Mouse (Mus musculus): ENCODE data around the gene Gm38392. TPM values are rescaled to one million over a fixed set of nuclear protein-coding genes. Genes with fewer than 3 reads are reported as not detected.
"Not testable (repeated sequence)": the region's sequence is repeated elsewhere in the genome, so short reads cannot be mapped to it uniquely, and the experiment has no call there.

Gm38392 gene
- polyA plus RNA-seq, 1 experiment from 2014 or later, result not detected

DNA sequence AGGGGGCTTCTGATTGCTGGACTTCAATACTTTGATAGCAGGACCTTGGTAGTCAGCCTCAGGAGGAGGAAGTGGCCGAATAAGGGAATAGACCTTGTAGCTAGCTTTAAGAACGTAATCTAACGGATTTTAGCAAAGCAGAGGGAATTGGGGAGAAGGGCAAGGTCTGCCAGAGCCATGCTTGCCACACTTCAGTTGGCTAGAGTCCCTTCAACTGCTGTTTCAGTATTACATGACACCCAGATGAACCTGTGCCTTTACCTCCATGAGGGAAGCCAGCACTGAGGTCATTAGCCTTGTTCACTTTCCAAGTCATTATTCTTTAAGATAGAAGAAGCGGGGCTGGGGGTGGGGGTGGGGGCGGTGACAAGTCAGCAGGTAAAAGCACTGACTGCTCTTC, 18.0 kb downstream of the Gm38392 start:
- H3K4me2 ChIP-seq (ENCODE audit: low read depth), result no peak overlapping the region
- H3K36me3 ChIP-seq (ENCODE audit: control insufficient read depth, insufficient read depth, low read length), result no peaks in the 10 kb centered on the region
- no peak overlapping the region for H3K9ac ChIP-seq (ENCODE audit: low read length)
- H3K27me3 ChIP-seq (ENCODE audit: control insufficient read depth, insufficient read depth, low read length), result no peaks in the 10 kb centered on the region
- WGBS, result 89% methylated on average over 5 of the region's 5 CpGs
- no peak for DNase-seq (ENCODE audit: low spot score)
- H3K27ac ChIP-seq (ENCODE audit: low read depth, low read length), result no peak overlapping the region
- no peaks in the 10 kb centered on the region for H3K4me1 ChIP-seq (ENCODE audit: control insufficient read depth, insufficient read depth, low read length)
- no peak for ATAC-seq (ENCODE audit: insufficient read depth, low FRiP score, low TSS enrichment)
- no peak overlapping the region for H3K4me3 ChIP-seq (ENCODE audit: low read depth, low read length)
- no peaks in the 10 kb centered on the region for H3K9me3 ChIP-seq (ENCODE audit: control insufficient read depth, low read length)

DNA sequence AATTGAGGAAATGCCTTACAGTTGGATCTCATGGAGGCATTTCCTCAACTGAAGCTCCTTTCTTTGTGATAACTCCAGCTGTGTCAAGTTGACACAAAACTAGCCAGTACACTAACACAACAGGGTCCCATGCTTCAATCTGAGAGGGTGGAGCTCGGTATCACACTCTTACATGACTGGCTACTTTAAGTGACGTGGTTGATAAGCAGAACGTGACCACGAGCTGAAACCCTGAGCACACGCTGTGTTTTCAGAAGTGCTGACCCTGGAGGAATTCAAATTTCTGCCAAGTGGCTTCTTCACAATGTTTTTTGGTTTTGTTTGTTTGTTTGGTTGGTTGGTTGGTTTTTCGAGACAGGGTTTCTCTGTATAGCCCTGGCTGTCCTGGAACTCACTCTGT, 19.0 kb downstream of the Gm38392 start:
- not testable (repeated sequence) for DNase-seq (ENCODE audit: low spot score); H3K4me2 ChIP-seq (ENCODE audit: low read depth); H3K9me3 ChIP-seq (ENCODE audit: control insufficient read depth, low read length); H3K36me3 ChIP-seq (ENCODE audit: control insufficient read depth, insufficient read depth, low read length); H3K9ac ChIP-seq (ENCODE audit: low read length); ATAC-seq (ENCODE audit: insufficient read depth, low FRiP score, low TSS enrichment); H3K27me3 ChIP-seq (ENCODE audit: control insufficient read depth, insufficient read depth, low read length); H3K4me1 ChIP-seq (ENCODE audit: control insufficient read depth, insufficient read depth, low read length); H3K27ac ChIP-seq (ENCODE audit: low read depth, low read length); H3K4me3 ChIP-seq (ENCODE audit: low read depth, low read length)
- 87% methylated on average over 6 of the region's 6 CpGs for WGBS

DNA sequence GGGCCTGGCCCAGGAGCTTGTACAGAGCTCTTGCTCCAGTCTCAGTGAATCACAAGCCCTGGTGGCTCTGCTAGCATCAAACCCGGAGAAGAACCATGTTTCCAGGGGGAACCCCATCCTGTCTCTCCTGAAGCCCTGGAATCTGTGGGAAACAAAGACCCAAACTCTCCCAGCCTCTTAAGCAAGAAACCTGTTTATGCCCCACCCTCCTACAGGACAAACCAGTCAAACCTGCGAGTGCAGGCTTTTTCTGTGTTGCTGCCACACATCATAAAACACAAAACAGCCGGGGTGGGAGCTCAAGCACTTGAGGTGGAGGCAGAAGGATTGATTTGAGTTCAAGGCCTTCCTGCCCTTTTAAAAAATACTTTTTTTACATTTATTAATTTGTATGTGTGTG, 24.7 kb downstream of the Gm38392 start:
- DNase-seq (ENCODE audit: low spot score) (no peak), ATAC-seq (ENCODE audit: insufficient read depth, low FRiP score, low TSS enrichment) (no peak)
- H3K4me2 ChIP-seq (ENCODE audit: low read depth), result no peak overlapping the region
- 77% methylated on average over 3 of the region's 3 CpGs for WGBS
- H3K4me3 ChIP-seq (ENCODE audit: low read depth, low read length), result no peak overlapping the region
- H3K36me3 ChIP-seq (ENCODE audit: control insufficient read depth, insufficient read depth, low read length), result no peaks in the 10 kb centered on the region
- H3K27me3 ChIP-seq (ENCODE audit: control insufficient read depth, insufficient read depth, low read length), result no peaks in the 10 kb centered on the region
- H3K27ac ChIP-seq (ENCODE audit: low read depth, low read length), result no peak overlapping the region
- no peaks in the 10 kb centered on the region for H3K9me3 ChIP-seq (ENCODE audit: control insufficient read depth, low read length)
- no peaks in the 10 kb centered on the region for H3K4me1 ChIP-seq (ENCODE audit: control insufficient read depth, insufficient read depth, low read length)
- H3K9ac ChIP-seq (ENCODE audit: low read length), result no peak overlapping the region

DNA sequence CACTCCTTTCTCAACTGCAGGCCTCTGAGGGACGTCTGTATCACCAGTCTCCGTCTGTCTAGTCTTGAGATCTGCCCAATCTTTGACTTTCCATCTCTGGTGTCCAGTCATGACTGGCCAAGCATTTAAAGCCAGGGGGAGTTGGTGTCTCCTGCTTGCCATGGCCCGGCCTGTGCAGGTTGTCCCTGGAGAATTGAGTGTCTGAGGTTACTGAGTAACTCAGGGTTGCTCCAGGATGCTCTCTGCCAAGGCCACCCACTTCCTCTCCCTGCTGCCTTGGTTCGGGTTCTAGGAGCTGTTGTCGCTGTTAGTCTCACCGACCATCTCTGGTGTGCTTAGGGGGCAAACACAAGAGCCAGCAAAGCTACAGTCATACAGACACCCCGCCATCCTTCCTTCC, 30.6 kb downstream of the Gm38392 start:
- Histone ChIP-seq H3K9ac (ENCODE audit: low read length) (no peak overlapping the region), H3K27me3 (ENCODE audit: control insufficient read depth, insufficient read depth, low read length) (peaks cover 16% of the 10 kb centered on the region; the same call in 1 of the 2 replicates), H3K9me3 (ENCODE audit: control insufficient read depth, low read length) (no peaks in the 10 kb centered on the region), H3K4me3 (ENCODE audit: low read depth, low read length) (no peak overlapping the region), H3K4me2 (ENCODE audit: low read depth) (no peak overlapping the region), H3K27ac (ENCODE audit: low read depth, low read length) (no peak overlapping the region), H3K4me1 (ENCODE audit: control insufficient read depth, insufficient read depth, low read length) (peaks cover 5% of the 10 kb centered on the region), H3K36me3 (ENCODE audit: control insufficient read depth, insufficient read depth, low read length) (no peaks in the 10 kb centered on the region)
- DNase-seq (ENCODE audit: low spot score), result no peak
- WGBS, result 73% methylated on average over 7 of the region's 7 CpGs
- ATAC-seq (ENCODE audit: insufficient read depth, low FRiP score, low TSS enrichment), result no peak

DNA sequence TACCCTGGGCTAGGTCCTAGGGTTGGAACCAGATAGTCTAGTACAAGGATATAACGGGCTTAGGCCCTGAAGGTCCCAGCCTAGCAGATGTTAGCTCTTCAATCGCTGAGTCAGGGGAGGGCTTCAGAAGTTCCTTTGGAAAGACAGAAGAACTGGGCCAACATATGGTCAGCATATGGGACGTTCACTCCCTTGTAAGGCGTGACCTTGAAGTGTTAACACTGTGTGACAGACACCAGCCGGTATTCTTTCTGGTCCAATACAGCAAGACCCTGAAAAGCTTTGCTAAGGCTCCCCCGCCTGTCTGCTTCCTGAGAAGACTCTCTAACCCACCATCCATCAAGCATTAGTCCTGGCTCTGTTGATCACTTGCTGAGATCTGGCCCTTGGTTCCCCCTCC, 31.1 kb downstream of the Gm38392 start:
- ATAC-seq (ENCODE audit: insufficient read depth, low FRiP score, low TSS enrichment) (no peak), DNase-seq (ENCODE audit: low spot score) (no peak)
- WGBS, result 50% methylated on average over 6 of the region's 6 CpGs
- Histone ChIP-seq H3K9ac (ENCODE audit: low read length) (no peak overlapping the region), H3K4me2 (ENCODE audit: low read depth) (no peak overlapping the region), H3K4me1 (ENCODE audit: control insufficient read depth, insufficient read depth, low read length) (peaks cover 5% of the 10 kb centered on the region), H3K9me3 (ENCODE audit: control insufficient read depth, low read length) (no peaks in the 10 kb centered on the region), H3K4me3 (ENCODE audit: low read depth, low read length) (no peak overlapping the region), H3K36me3 (ENCODE audit: control insufficient read depth, insufficient read depth, low read length) (no peaks in the 10 kb centered on the region), H3K27me3 (ENCODE audit: control insufficient read depth, insufficient read depth, low read length) (peaks cover 16% of the 10 kb centered on the region; the same call in 1 of the 2 replicates), H3K27ac (ENCODE audit: low read depth, low read length) (no peak overlapping the region)

DNA sequence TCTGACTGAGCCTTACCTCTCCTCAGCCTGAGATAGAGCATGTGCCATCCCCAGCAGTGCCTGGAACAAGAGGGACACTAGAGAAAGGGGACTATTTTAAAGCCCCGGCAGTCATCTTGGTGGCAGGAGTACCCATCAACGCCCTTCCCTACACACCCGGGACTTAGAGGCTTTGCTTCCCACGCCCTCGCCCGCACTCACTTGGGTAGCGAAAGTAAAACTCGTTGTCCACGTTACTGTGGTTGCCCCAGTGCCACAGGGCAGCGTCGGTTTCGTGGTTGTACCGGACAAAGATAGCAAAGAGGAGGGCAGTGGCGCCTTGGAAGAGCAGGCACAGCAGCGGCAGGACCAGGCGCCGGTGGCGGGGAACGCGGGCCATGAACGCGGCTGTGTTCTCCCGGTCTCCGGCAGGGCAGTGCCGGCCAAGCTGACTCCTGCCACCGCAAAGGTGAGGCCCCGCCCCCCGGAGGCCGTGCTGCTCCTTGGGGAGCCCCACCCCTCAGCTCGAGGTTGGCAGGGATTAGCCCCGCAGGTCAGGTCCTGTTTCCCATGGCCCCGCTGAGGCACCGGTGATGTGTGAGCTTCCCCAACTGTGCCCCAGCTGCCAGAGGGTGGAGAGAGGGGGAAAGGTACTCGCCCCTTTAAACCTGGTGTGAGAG, 32.6 kb downstream of the Gm38392 start, which contains the start of gene Rhbg:
Gene Rhbg, minus strand, starts transcription at position 442 of the 659 bp plus-strand sequence.
- DNase-seq (ENCODE audit: low spot score) (peak; percentile 32), ATAC-seq (ENCODE audit: insufficient read depth, low FRiP score, low TSS enrichment) (no peak)
- H3K27ac ChIP-seq (ENCODE audit: low read depth, low read length), result no peak within 1 kb of the TSS
- no peaks in the 10 kb centered on the region for H3K36me3 ChIP-seq (ENCODE audit: control insufficient read depth, insufficient read depth, low read length)
- no peaks in the 10 kb centered on the region for H3K9me3 ChIP-seq (ENCODE audit: control insufficient read depth, low read length)
- WGBS, result 4% methylated on average over 34 of the region's 34 CpGs
- H3K4me1 ChIP-seq (ENCODE audit: control insufficient read depth, insufficient read depth, low read length), result peaks cover 5% of the 10 kb centered on the region
- peaks cover 16% of the 10 kb centered on the region; the same call in 1 of the 2 replicates for H3K27me3 ChIP-seq (ENCODE audit: control insufficient read depth, insufficient read depth, low read length)
- peak within 1 kb of the TSS; percentile 57 for H3K4me2 ChIP-seq (ENCODE audit: low read depth)
- H3K4me3 ChIP-seq (ENCODE audit: low read depth, low read length), result peak within 1 kb of the TSS; percentile 29
- peak within 1 kb of the TSS; percentile 50 for H3K9ac ChIP-seq (ENCODE audit: low read length)

DNA sequence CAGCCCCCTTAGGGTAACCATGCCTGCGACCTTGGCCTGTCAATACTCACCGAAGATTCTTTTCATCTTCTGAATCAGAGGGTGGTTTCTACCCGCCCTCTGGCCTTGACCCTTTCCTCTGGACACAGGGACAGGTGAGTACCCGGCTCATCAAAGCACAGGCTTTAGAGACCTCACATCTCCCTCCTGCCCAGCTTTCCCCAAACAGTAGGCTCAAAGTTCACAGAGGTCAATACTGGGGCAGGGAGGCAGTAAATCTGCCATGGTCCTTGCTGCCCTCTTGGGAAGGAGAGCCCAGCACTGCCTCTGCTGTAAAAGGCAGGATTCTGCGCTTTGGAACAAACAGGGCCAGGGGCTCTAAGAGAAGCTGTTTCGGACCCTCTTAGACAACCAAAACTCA, 34.3 kb downstream of the Gm38392 start:
- DNase-seq (ENCODE audit: low spot score) (no peak), ATAC-seq (ENCODE audit: insufficient read depth, low FRiP score, low TSS enrichment) (no peak)
- Histone ChIP-seq H3K9ac (ENCODE audit: low read length) (no peak overlapping the region), H3K36me3 (ENCODE audit: control insufficient read depth, insufficient read depth, low read length) (no peaks in the 10 kb centered on the region), H3K4me1 (ENCODE audit: control insufficient read depth, insufficient read depth, low read length) (peaks cover 5% of the 10 kb centered on the region), H3K27ac (ENCODE audit: low read depth, low read length) (no peak overlapping the region), H3K4me2 (ENCODE audit: low read depth) (no peak overlapping the region), H3K4me3 (ENCODE audit: low read depth, low read length) (no peak overlapping the region), H3K9me3 (ENCODE audit: control insufficient read depth, low read length) (no peaks in the 10 kb centered on the region), H3K27me3 (ENCODE audit: control insufficient read depth, insufficient read depth, low read length) (peaks cover 16% of the 10 kb centered on the region; the same call in 1 of the 2 replicates)
- WGBS, result 36% methylated on average over 6 of the region's 6 CpGs

DNA sequence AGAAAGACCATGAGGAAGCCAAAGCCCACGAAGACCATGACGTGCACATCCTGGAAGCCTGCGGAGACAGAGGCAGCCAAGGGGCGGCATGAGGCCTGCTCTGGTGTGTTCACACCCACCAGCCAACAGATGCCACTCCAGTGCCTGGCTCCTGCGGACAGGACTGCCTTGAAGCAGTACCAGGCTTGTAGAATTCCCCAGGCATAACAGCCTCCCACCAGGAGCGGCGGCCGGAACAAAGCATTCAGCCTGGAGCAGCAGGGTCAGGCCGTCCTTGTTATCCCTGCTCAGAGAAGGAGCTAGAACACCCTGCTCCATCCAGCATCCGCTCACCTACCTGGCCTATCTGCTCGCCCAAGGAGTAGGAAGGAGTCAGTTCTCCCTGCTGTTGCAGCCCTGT, 38.6 kb downstream of the Gm38392 start:
- Histone ChIP-seq H3K27ac (ENCODE audit: low read depth, low read length) (no peak overlapping the region), H3K9ac (ENCODE audit: low read length) (no peak overlapping the region), H3K27me3 (ENCODE audit: control insufficient read depth, insufficient read depth, low read length) (no peaks in the 10 kb centered on the region), H3K36me3 (ENCODE audit: control insufficient read depth, insufficient read depth, low read length) (no peaks in the 10 kb centered on the region), H3K4me2 (ENCODE audit: low read depth) (no peak overlapping the region), H3K4me1 (ENCODE audit: control insufficient read depth, insufficient read depth, low read length) (peaks cover under 1% of the 10 kb centered on the region), H3K9me3 (ENCODE audit: control insufficient read depth, low read length) (no peaks in the 10 kb centered on the region), H3K4me3 (ENCODE audit: low read depth, low read length) (no peak overlapping the region)
- DNase-seq (ENCODE audit: low spot score) (no peak), ATAC-seq (ENCODE audit: insufficient read depth, low FRiP score, low TSS enrichment) (no peak)
- 79% methylated on average over 11 of the region's 11 CpGs for WGBS

DNA sequence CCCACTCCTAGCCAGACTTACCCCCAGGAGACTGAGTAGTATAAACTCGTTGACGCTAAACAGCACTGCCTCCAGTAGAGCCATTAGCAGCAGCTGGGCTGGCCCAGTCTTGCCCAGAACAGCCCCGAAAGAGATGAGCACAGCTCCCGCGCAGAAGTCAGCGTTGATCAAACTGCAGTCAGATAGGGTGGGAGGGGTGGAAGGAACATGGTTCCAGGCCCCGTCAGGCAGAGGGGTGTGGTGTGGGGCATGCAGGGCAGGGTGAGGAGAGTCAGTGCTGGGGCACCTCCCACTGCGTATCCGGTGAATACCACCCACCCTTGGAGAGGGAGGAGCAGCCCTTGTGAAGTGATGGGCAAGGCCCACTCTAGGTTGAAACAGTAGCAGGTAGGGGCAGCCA, 39.3 kb downstream of the Gm38392 start:
- H3K36me3 ChIP-seq (ENCODE audit: control insufficient read depth, insufficient read depth, low read length), result no peaks in the 10 kb centered on the region
- no peak overlapping the region for H3K9ac ChIP-seq (ENCODE audit: low read length)
- H3K9me3 ChIP-seq (ENCODE audit: control insufficient read depth, low read length), result no peaks in the 10 kb centered on the region
- no peaks in the 10 kb centered on the region for H3K27me3 ChIP-seq (ENCODE audit: control insufficient read depth, insufficient read depth, low read length)
- 57% methylated on average over 9 of the region's 9 CpGs for WGBS
- no peak overlapping the region for H3K27ac ChIP-seq (ENCODE audit: low read depth, low read length)
- ATAC-seq (ENCODE audit: insufficient read depth, low FRiP score, low TSS enrichment) (no peak), DNase-seq (ENCODE audit: low spot score) (no peak)
- no peak overlapping the region for H3K4me3 ChIP-seq (ENCODE audit: low read depth, low read length)
- no peak overlapping the region for H3K4me2 ChIP-seq (ENCODE audit: low read depth)
- H3K4me1 ChIP-seq (ENCODE audit: control insufficient read depth, insufficient read depth, low read length), result peaks cover 8% of the 10 kb centered on the region

Data from neural tube, embryonic 11.5 days (tissue).